Mouse (Mus musculus): ENCODE data around the gene Lrmda.

The Lrmda gene

GRCm38 (mm10) chr14:22960166-22960565 is 940.7 kb downstream of the Lrmda start:
- no peak for DNase-seq (ENCODE audit: low spot score)

- no peak for DNase-seq (ENCODE audit: low spot score)
Measured at GRCm38 (mm10) chr14:22964796-22965660, 945.5 kb downstream of the Lrmda start.

GRCm38 (mm10) chr14:22968705-22969104 is 949.2 kb downstream of the Lrmda start:
- DNase-seq (ENCODE audit: low spot score): no peak

DNA sequence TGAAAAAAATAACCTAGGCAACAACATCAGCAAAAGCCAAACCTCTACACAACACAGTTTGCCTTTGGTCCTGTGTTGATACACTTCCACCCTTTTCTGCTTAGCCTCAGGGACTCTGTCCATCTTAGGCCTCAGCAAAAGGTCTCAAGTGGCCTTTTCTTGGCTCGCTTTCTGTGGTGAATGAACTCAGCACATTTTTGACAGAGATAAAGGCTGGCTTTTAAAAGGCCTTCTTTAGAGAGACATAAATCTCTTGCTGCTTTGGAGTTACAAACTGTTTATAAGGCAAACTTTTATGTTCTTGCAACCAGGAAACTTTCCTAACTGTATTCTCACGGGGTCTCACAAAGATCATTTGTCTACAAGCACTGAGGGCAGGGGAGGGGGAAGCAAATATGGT is 967.2 kb downstream of the Lrmda start:
- DNase-seq (ENCODE audit: low spot score): no peak

DNA sequence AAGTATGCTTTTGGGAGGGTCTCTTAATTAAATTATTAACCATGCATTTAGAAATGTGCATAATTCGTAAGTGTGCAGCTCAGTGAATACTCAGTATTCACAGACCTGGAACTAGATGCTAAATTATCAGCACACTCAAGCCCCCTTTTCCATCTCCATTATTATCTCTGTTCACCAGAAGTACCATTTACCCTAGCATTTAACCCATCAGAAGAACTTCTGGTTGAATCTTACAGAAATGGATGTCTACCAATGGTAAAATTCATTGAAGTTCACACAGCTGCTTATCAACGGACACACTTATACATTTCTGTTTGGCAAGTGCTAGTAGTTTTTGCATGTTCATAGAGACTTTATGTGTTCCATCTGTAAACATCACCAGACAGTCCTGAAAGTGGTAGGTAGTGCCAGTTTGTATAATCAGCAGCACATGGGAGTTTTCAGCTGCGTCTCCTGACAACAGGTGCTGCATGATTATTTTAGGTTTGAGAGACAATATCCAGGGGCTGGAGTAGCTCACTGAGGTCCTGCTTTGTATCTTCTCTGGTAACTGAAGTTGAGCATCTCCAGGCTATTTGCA is 968.7 kb downstream of the Lrmda start:
- no peak for DNase-seq (ENCODE audit: low spot score)

- no peak for DNase-seq (ENCODE audit: low spot score)
Measured at GRCm38 (mm10) chr14:22995184-22995935, 975.8 kb downstream of the Lrmda start.

DNA sequence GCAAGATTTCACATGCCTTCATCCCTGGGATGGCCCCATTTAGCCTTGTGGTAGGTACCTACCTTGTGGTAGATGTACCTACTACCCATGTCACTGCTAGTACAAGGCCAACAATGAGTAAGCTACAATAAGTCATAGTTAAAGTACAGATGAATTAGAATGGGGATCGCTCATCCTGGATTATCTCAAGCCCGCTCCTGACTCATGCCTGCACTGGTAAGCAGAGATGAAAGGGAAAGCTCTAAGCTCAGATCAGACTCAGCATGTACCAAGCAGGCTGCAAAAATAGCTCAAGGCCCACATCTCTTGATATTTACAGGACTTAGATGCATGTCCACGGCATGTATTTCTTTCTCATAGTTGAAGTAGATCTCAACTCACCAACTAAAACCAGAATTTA is 979.4 kb downstream of the Lrmda start:
- no peak for DNase-seq (ENCODE audit: low spot score)

GRCm38 (mm10) chr14:23011989-23012388 is 992.5 kb downstream of the Lrmda start:
- no peak for DNase-seq (ENCODE audit: low spot score)

- no peak for DNase-seq (ENCODE audit: low spot score)
Measured at GRCm38 (mm10) chr14:23014747-23015286, 995.3 kb downstream of the Lrmda start.

DNA sequence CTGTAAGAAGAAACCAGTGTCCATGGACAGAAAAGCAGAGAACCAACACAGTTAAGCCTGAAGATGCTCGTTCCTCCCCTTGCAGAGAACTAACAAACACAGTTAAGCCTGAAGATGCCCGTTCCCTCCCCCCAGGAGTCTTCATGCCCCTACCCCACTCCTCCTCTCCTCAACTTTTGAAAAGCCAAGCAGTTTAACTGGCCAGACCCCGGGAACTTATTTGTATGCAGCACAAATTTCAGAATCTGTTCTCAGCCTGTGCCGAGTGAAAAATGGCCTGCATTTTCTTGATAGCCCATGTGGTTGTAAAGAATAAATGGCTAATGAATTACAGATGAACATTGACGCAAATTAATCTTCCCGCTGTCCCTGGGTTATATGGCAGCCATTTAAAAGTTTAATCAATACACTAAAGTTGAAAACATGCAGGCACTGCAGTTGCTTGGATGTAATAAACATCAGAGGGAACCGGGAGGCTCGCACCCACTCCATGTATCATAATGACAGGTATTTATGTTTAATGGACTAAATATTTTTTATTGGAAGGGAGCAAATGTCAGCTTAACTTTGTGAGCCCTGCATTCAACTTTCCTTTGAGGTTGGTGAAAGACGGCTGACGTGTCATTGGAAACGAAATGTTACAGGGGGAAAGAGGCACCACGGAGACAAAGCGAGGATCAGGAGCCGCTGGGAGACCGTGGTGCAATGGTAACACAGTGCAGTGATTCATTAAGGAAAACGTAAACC is 996.0 kb downstream of the Lrmda start:
- DNase-seq (ENCODE audit: low spot score): no peak

- no peak for DNase-seq (ENCODE audit: low spot score)
Measured at GRCm38 (mm10) chr14:23016068-23016611, 996.6 kb downstream of the Lrmda start.

DNA sequence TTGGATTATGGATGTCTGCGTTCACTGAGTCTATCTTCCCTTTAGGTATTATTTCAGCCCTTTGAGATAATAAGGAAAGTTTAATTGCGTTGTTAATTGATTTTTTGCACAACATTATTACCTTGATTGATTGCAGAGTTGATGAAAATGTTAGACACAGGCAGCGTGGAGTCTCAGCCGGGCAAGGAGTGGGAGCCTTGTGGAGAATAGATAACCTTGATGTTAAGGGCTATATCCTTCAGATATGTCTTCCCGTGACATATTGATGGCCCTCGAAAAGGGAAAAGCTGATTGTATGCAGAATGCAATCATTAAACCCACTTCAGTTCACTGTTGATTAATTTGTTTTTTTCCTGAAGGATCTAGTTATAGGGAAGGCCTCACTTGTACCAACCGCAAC is 1021.5 kb downstream of the Lrmda start:
- no peak for DNase-seq (ENCODE audit: low spot score)

- DNase-seq (ENCODE audit: low spot score): no peak
Measured at GRCm38 (mm10) chr14:23045322-23045721, 1025.8 kb downstream of the Lrmda start.

DNA sequence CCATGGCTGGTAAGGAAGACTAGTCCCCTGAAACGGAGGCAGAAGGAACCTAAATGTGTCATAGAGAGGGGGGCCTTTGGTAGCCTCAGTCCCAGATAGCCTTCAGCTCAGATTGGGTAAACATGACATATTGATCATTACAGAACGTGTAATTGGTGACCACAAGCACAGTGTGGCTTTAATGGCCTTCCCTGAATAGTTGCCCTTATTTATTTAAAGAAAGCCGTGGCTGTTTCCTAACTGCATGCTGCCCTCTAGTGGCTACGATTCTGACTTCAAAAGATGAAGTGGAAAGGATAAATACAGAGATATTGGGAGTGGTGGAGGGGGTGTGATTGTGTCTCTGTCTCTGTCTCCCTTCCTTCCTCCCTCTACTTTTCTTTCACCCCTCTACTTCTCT is 1026.8 kb downstream of the Lrmda start:
- peak; percentile 75 for DNase-seq (ENCODE audit: low spot score)

GRCm38 (mm10) chr14:23051441-23051840 is 1031.9 kb downstream of the Lrmda start:
- no peak for DNase-seq (ENCODE audit: low spot score)

GRCm38 (mm10) chr14:23052833-23053592 is 1033.5 kb downstream of the Lrmda start:
- DNase-seq (ENCODE audit: low spot score): no peak

GRCm38 (mm10) chr14:23057228-23057976 is 1037.9 kb downstream of the Lrmda start:
- DNase-seq (ENCODE audit: low spot score): no peak

- no peak for DNase-seq (ENCODE audit: low spot score)
Measured at GRCm38 (mm10) chr14:23057987-23058386, 1038.5 kb downstream of the Lrmda start.

DNA sequence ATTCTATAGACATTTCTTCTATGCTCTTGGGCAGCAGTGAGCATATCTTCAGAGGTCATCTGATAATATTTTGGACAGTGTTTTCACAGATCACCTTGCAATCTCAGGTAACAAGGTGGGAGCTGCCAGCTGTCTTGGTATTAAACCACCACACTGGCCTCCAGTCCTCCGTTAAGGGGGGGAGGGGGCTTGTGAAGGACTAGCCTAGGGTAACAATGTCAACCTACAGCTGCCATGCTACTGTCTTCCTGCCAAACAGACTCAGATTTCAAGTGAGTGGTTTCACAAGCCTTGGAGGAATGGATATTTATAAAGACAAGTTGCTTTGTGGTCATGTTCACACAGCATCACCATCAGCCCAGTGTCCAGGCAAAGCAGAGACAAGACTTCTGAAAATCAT is 1059.2 kb downstream of the Lrmda start:
- no peak for DNase-seq (ENCODE audit: low spot score)

GRCm38 (mm10) chr14:23084241-23084773 is 1064.8 kb downstream of the Lrmda start:
- DNase-seq (ENCODE audit: low spot score): no peak
